Mouse (Mus musculus) E14TG2a.4 (cell line): ENCODE results near the gene Lemd1.
A peak's percentile ranks its signal among the peaks of the same experiment; 100 is the strongest.

Experiments
- H3K27me3 ChIP-seq: 2 replicates; pipeline ENCODE4 v1.6.1; 2014; ENCODE audit warnings: low read length, control low read depth; ENCODE audit not compliant: insufficient read depth
- H3K36me3 ChIP-seq: 2 replicates; pipeline ENCODE4 v1.6.1; 2014; ENCODE audit warnings: low read length, control low read depth; ENCODE audit not compliant: insufficient read depth
- H3K4me1 ChIP-seq: replicated peaks from 2 replicates; pipeline ENCODE4 v1.6.1; 2014; ENCODE audit warnings: low read depth, low read length, control low read depth
- H3K4me3 ChIP-seq: replicated peaks from 2 replicates; pipeline ENCODE4 v1.5.1; 2014; ENCODE audit warnings: mild to moderate bottlenecking, low read length
- H3K9me3 ChIP-seq: 2 replicates; pipeline ENCODE4 v1.6.1; 2014; ENCODE audit warnings: low read length, control low read depth
- CTCF ChIP-seq: conservative IDR thresholded peaks from 2 replicates; pipeline ENCODE4 v1.5.1; 2014; ENCODE audit warnings: low read length
- NANOG ChIP-seq: IDR thresholded peaks from 2 replicates; pipeline ENCODE4 v1.6.1; 2014; ENCODE audit warnings: borderline replicate concordance, low read length, mixed read lengths
- POU5F1 ChIP-seq: IDR thresholded peaks from 2 replicates; pipeline ENCODE4 v1.6.1; 2014; ENCODE audit warnings: low read length, borderline replicate concordance

The Lemd1 gene

DNA sequence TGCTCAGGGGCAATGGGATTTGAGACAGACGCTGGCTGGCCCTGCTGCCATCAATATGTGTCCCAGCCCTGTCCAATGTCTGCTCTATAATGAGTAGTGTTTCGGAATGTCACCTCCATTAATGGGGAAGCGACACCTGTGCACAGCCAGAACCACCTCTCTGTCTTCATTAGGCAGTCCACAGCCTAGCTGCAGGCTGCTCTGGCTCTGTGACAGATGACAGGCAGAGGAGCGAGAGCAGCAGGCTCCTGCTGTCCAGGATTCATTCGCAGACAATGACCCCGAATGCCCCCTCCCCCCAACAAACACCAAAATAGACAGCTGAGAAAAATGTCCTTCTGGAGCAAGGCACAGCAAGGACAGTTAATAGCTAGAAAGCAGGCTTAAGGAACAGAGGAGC, 21.8 kb downstream of the Lemd1 start:
- Histone ChIP-seq H3K27me3 (peaks cover 27% of the 10 kb centered on the region), H3K36me3 (no peaks in the 10 kb centered on the region), H3K4me3 (no peak overlapping the region), H3K4me1 (peaks cover 48% of the 10 kb centered on the region), H3K9me3 (no peaks in the 10 kb centered on the region)
- TF ChIP-seq NANOG: no peak
- TF ChIP-seq POU5F1: no peak
- no peak for TF ChIP-seq CTCF

DNA sequence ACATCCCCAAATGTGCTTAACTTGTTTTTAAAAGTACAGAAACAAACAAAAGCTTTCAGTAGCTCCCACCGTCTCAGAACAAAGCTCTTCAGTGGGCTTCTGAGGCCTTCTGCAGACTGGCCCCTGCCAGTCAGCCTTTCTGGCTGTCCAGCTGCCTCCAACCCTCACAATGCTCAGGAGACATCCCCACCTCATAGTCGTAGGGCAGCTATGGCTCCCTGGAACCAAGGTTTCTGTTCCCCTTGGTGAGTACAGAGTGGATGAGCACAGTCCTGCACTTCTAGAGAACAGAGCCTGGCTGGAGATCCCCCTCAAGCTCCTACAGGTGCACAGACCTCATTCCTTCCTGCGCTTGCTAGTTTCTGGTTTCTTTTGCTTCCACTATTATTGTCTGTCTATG, 25.0 kb downstream of the Lemd1 start:
- H3K9me3 ChIP-seq: peaks cover 5% of the 10 kb centered on the region; the same call in 1 of the 2 replicates
- H3K4me1 ChIP-seq: peaks cover 30% of the 10 kb centered on the region
- H3K27me3 ChIP-seq: peaks cover 24% of the 10 kb centered on the region
- no peak overlapping the region for H3K4me3 ChIP-seq
- TF ChIP-seq NANOG: no peak
- no peak for TF ChIP-seq POU5F1
- no peak for TF ChIP-seq CTCF
- H3K36me3 ChIP-seq: no peaks in the 10 kb centered on the region

DNA sequence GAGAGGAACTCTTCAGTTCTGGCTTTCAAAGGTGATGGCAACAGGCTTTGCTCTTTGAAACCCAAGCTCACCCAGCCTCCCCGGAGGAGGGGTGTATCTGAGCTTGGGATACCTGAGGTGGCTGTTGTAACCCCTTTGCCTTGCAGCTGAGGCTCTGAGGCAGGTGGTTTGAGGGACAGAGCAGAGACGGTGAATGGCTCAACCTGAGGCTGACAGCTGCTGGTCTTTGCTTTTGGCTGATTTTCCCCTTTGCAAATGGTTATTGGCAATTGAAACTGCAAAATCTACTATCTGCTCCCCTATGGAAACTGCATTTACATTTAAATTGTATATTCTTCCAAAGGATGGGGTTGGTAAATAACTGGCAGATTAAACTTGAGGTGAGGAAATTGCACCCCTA, 30.4 kb downstream of the Lemd1 start:
- peaks cover 5% of the 10 kb centered on the region; the same call in 1 of the 2 replicates for H3K9me3 ChIP-seq
- peaks cover 6% of the 10 kb centered on the region; the same call in 1 of the 2 replicates for H3K27me3 ChIP-seq
- H3K36me3 ChIP-seq: no peaks in the 10 kb centered on the region
- H3K4me1 ChIP-seq: peaks cover 23% of the 10 kb centered on the region
- TF ChIP-seq POU5F1: no peak
- TF ChIP-seq NANOG: no peak
- TF ChIP-seq CTCF: no peak
- no peak overlapping the region for H3K4me3 ChIP-seq

DNA sequence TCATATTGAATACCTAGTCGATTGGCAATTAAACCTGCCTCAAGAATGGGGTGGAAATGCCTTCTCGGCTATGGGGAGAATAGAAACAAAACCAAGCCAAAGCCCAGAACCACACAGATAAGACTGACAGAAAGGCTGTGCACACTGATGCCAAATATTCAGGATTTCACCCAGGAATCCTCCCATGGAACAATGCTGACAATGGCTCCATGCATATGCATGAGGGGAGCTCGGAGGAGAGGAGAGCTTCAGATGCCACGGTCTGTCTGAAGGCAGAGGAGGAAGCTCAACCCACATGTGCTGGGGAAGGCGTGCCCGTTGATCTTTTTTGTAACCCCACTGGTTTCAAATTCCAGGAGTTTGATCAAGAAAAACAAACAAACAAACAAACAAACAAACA, 30.9 kb downstream of the Lemd1 start:
- TF ChIP-seq NANOG (no peak), POU5F1 (peak; percentile 100)
- Histone ChIP-seq H3K9me3 (peaks cover 5% of the 10 kb centered on the region; the same call in 1 of the 2 replicates), H3K4me3 (no peak overlapping the region), H3K27me3 (peaks cover 6% of the 10 kb centered on the region; the same call in 1 of the 2 replicates), H3K36me3 (no peaks in the 10 kb centered on the region), H3K4me1 (peaks cover 23% of the 10 kb centered on the region)

DNA sequence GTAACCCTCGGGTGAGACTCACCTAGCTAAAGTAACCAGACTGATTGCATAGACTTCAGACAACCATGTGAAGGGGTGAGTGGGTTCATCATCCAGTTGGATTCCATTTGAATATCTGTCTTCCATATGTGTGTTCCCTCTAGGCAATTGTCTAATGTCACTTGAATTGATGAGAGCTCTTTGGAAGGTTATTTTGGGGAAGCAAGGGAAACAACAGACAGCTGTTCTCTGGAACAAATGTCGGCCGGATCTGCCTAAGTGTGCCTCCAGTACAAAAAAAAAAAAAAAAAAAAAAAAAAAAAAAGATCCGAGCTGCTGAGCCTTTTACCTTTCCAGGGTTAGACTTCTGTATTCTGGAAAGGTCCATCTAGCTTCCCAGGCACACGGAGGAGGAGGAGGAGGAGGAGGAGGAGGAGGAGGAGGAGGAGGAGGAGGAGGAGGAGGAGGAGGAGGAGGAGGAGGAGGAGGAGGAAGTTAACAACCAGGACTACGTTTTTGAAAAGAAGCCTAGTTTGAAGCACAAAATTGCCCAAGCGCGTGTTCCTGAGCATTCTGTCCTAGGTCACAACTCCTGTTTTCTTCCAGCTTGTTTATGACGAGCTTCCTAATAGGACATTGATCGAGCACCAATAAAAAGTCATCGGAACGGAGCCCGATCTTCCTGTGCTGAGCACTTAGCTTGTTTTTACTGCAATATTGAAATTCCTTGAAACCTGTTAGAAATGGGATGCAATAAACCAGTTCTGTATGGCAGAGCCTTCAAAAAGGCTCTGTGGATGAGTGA, 35.3 kb downstream of the Lemd1 start:
- peaks cover 23% of the 10 kb centered on the region for H3K4me1 ChIP-seq
- no peak for TF ChIP-seq POU5F1
- TF ChIP-seq CTCF: no peak
- TF ChIP-seq NANOG: no peak
- H3K27me3 ChIP-seq: peaks cover 5% of the 10 kb centered on the region; the same call in 1 of the 2 replicates
- H3K9me3 ChIP-seq: no peaks in the 10 kb centered on the region
- H3K36me3 ChIP-seq: no peaks in the 10 kb centered on the region
- H3K4me3 ChIP-seq: no peak overlapping the region

DNA sequence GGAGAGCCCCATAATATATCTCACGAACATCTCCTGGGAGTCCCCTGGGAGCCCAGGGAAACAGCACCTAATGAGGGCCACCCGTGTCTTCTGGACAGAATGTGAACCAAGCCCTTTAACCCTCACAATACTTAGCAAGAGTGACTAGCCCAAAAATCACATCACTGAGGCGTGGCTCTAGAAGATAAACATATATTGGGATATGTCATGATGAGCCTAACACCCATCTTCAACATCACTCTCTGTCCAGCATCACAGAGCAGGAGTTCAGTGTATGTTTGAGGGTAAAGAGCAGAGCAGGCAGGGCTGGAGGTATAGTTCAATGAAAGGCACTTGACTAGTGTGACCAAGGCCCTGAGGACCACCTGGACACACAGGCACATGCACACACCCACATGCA, 38.4 kb downstream of the Lemd1 start, which contains the start of gene Gm10188:
TSS of gene Gm10188 (minus strand) at position 101 of the 400 bp plus-strand sequence.
- Histone ChIP-seq H3K9me3 (no peaks in the 10 kb centered on the region), H3K4me3 (no peak within 1 kb of the TSS), H3K27me3 (peaks cover 4% of the 10 kb centered on the region; the same call in 1 of the 2 replicates), H3K4me1 (peaks cover 31% of the 10 kb centered on the region), H3K36me3 (no peaks in the 10 kb centered on the region)
- TF ChIP-seq CTCF: no peak
- no peak for TF ChIP-seq POU5F1
- TF ChIP-seq NANOG: no peak

DNA sequence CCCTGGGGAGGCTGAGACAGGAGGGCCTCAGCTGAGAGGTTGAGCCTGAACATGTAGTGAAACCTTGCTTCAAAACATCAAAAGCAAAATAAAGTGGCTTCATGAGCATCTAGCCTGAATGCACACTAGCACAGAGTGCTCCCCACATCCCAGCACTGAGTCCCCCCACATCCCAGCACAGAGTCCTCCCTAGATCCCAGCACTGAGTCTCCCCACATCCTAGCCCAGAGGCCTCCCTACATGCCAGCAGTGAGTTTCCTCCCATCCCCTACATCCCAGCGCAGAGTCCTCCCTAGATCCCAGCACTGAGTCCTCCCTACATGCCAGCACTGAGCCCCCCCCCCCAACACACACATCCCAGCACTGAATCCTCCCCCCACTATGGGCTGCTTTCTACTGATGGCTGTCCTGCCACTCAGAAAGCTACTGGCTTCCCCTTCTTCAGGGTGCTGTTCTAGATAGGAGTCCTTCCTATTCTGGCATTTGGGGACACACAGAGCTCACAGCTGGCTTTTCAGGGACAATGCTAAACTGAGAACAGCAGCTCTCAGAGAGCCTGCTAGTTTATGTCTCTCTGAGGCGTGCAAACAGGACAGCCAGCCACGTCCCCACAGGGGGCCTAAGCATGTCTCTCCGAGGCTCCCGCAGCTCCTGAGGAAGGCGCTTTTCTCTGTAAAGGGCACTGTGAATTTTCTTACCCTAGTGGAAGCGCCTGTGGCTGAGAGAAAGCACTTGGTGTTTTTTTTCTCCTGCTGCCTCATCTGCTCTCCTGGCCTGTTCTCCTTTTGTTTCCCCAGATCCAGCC, 40.4 kb downstream of the Lemd1 start:
- Histone ChIP-seq H3K9me3 (no peaks in the 10 kb centered on the region), H3K4me1 (peaks cover 46% of the 10 kb centered on the region), H3K4me3 (no peak overlapping the region), H3K36me3 (no peaks in the 10 kb centered on the region), H3K27me3 (peaks cover 9% of the 10 kb centered on the region; the same call in 1 of the 2 replicates)
- TF ChIP-seq NANOG (no peak), POU5F1 (no peak), CTCF (no peak)

DNA sequence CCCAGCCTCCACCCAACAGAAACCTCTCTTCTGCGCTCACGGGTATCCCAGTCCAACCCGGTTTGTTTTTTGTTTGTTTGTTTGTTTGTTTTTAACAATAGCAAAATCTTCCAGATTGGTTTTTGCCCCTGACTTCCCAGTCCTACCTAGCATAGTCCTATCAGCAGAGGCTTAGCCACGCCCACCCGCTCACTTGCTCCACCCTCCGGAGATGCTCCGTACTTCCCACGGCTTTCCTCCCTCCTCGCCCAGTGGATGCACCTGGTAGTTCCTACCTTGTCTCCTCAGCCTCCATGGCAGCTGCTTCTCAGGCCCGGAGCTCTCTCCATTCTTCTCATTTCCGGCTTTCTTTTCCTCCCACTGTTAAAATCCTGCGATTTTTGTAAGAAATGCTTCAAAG, 42.3 kb downstream of the Lemd1 start:
- Histone ChIP-seq H3K27me3 (peaks cover 9% of the 10 kb centered on the region; the same call in 1 of the 2 replicates), H3K9me3 (no peaks in the 10 kb centered on the region), H3K36me3 (no peaks in the 10 kb centered on the region), H3K4me1 (peaks cover 62% of the 10 kb centered on the region), H3K4me3 (no peak overlapping the region)
- no peak for TF ChIP-seq POU5F1
- peak; percentile 30 for TF ChIP-seq CTCF
